Mouse (Mus musculus) embryonic facial prominence, embryonic 12.5 days (tissue): ENCODE data around the gene Heatr6. TPM values are rescaled to one million over a fixed set of nuclear protein-coding genes. Genes with fewer than 3 reads are reported as not detected.
A peak's percentile ranks its signal among the peaks of the same experiment; 100 is the strongest.

Experiments used
- ATAC-seq: fragments of 200-750 bp; cut with Nextera tagmentation; 2 replicates; pipeline ENCODE4 v1.8.0; 2017; ENCODE audit not compliant: insufficient number of reproducible peaks, insufficient read depth, low FRiP score, low TSS enrichment
- H3K27ac ChIP-seq: fragments of 300-500 bp; sonication (generic); 2 replicates; pipeline ENCODE4 v1.5.1; 2016; ENCODE audit warnings: mild to moderate bottlenecking
- H3K27me3 ChIP-seq: fragments of 300-500 bp; sonication (generic); 2 replicates; pipeline ENCODE4 v1.6.1; 2016; ENCODE audit warnings: mild to moderate bottlenecking, moderate library complexity
- H3K36me3 ChIP-seq: fragments of 300-500 bp; sonication (generic); 2 replicates; pipeline ENCODE4 v1.6.1; 2016; ENCODE audit warnings: mild to moderate bottlenecking
- H3K4me1 ChIP-seq: fragments of 300-500 bp; sonication (generic); 2 replicates; pipeline ENCODE4 v1.6.1; 2016
- H3K4me2 ChIP-seq: fragments of 300-500 bp; sonication (generic); replicated peaks from 2 replicates; pipeline ENCODE4 v1.6.1; 2016; ENCODE audit warnings: mild to moderate bottlenecking, moderate library complexity
- H3K4me3 ChIP-seq: fragments of 300-500 bp; sonication (generic); 2 replicates; pipeline ENCODE4 v1.5.1; 2016; ENCODE audit warnings: mild to moderate bottlenecking
- H3K9ac ChIP-seq: fragments of 300-500 bp; sonication (generic); 2 replicates; pipeline ENCODE4 v1.6.1; 2016; ENCODE audit warnings: mild to moderate bottlenecking, moderate library complexity
- H3K9me3 ChIP-seq: fragments of 300-500 bp; sonication (generic); 2 replicates; pipeline ENCODE4 v1.6.1; 2016; ENCODE audit warnings: mild to moderate bottlenecking, moderate library complexity
- WGBS: fragments of 180-500 bp; shearing (Covaris S2); methylation state at CpG from one replicate; pipeline ENCODE4 v1.1.7; 2016; 5-methylcytosine and 5-hydroxymethylcytosine counted together
- polyA plus RNA-seq: library from polyadenylated mRNA; unstranded; fragments of >200 nt; fragmentation: Nextera tagmentation; extraction: Ambion mirVana; gene quantifications from 2 replicates; pipeline ENCODE4 v1.2.1, GENCODE M21; 2016

Heatr6 gene
- polyA plus RNA-seq, result 30.4 and 31.2 TPM in 2 replicates

GRCm38 (mm10) chr11:83753581-83754181 lies at the start of gene Heatr6:
Gene Heatr6 (plus strand): TSS chr11:83753696.
- H3K4me2 ChIP-seq, result peak within 1 kb of the TSS; percentile 71
- peak; percentile 87 for ATAC-seq
- H3K9me3 ChIP-seq, result no peaks in the 10 kb centered on the region
- peaks cover 10% of the 10 kb centered on the region; the same call in 1 of the 2 replicates for H3K4me1 ChIP-seq
- H3K27ac ChIP-seq, result peak within 1 kb of the TSS; percentile 81
- peak within 1 kb of the TSS; percentile 62 for H3K9ac ChIP-seq
- WGBS, result under 1% methylated on average over 47 of the region's 47 CpGs
- peaks cover 9% of the 10 kb centered on the region for H3K27me3 ChIP-seq
- peak within 1 kb of the TSS; percentile 65 for H3K4me3 ChIP-seq
- peaks cover 23% of the 10 kb centered on the region for H3K36me3 ChIP-seq

GRCm38 (mm10) chr11:83703705-83704104 lies 49.8 kb upstream of the Heatr6 start, which contains the start of gene Wfdc17:
Gene Wfdc17 (plus strand): TSS chr11:83703991.
- H3K4me1 ChIP-seq, result no peaks in the 10 kb centered on the region
- no peaks in the 10 kb centered on the region for H3K9me3 ChIP-seq
- no peaks in the 10 kb centered on the region for H3K36me3 ChIP-seq
- no peak within 1 kb of the TSS for H3K4me3 ChIP-seq
- ATAC-seq, result no peak
- no peaks in the 10 kb centered on the region for H3K27me3 ChIP-seq
- WGBS, result 48% methylated on average over 1 of the region's 1 CpGs
- H3K9ac ChIP-seq, result no peak within 1 kb of the TSS
- H3K27ac ChIP-seq, result no peak within 1 kb of the TSS
- H3K4me2 ChIP-seq, result no peak within 1 kb of the TSS

- ATAC-seq, result no peak
- no peaks in the 10 kb centered on the region for H3K27me3 ChIP-seq
- WGBS, result 68% methylated on average over 4 of the region's 4 CpGs
Measured at GRCm38 (mm10) chr11:83708715-83709114, 44.8 kb upstream of the Heatr6 start, which contains the start of gene Wfdc18. Gene Wfdc18 (plus strand): TSS chr11:83709015.

GRCm38 (mm10) chr11:83709683-83710082 lies 43.8 kb upstream of the Heatr6 start:
- Histone ChIP-seq H3K36me3 (no peaks in the 10 kb centered on the region), H3K9ac (no peak overlapping the region), H3K4me3 (no peak overlapping the region), H3K4me1 (no peaks in the 10 kb centered on the region), H3K27ac (no peak overlapping the region), H3K9me3 (no peaks in the 10 kb centered on the region), H3K27me3 (no peaks in the 10 kb centered on the region), H3K4me2 (no peak overlapping the region)
- WGBS, result 88% methylated on average over 5 of the region's 5 CpGs
- no peak for ATAC-seq

More at GRCm38 (mm10) chr11:83708715-83709114, 44.8 kb upstream of the Heatr6 start, which contains the start of gene Wfdc18:
- Histone ChIP-seq H3K27ac (no peak within 1 kb of the TSS), H3K9ac (no peak within 1 kb of the TSS), H3K36me3 (no peaks in the 10 kb centered on the region), H3K4me3 (no peak within 1 kb of the TSS), H3K4me1 (no peaks in the 10 kb centered on the region), H3K4me2 (no peak within 1 kb of the TSS), H3K9me3 (no peaks in the 10 kb centered on the region)

GRCm38 (mm10) chr11:83712671-83713070 lies 40.8 kb upstream of the Heatr6 start:
- H3K27ac ChIP-seq, result no peak overlapping the region
- ATAC-seq, result no peak
- H3K36me3 ChIP-seq, result no peaks in the 10 kb centered on the region
- no peaks in the 10 kb centered on the region for H3K9me3 ChIP-seq
- H3K27me3 ChIP-seq, result no peaks in the 10 kb centered on the region
- H3K4me1 ChIP-seq, result no peaks in the 10 kb centered on the region
- H3K4me3 ChIP-seq, result no peak overlapping the region
- no peak overlapping the region for H3K4me2 ChIP-seq
- 76% methylated on average over 1 of the region's 1 CpGs for whole genome bisulfite sequencing
- no peak overlapping the region for H3K9ac ChIP-seq

GRCm38 (mm10) chr11:83713925-83714324 lies 39.6 kb upstream of the Heatr6 start:
- no peak overlapping the region for H3K4me3 ChIP-seq
- 84% methylated on average over 2 of the region's 2 CpGs for WGBS
- H3K4me2 ChIP-seq, result no peak overlapping the region
- H3K4me1 ChIP-seq, result no peaks in the 10 kb centered on the region
- H3K27ac ChIP-seq, result no peak overlapping the region
- H3K9ac ChIP-seq, result no peak overlapping the region
- H3K9me3 ChIP-seq, result no peaks in the 10 kb centered on the region
- no peak for ATAC-seq
- H3K36me3 ChIP-seq, result no peaks in the 10 kb centered on the region
- no peaks in the 10 kb centered on the region for H3K27me3 ChIP-seq

- Histone ChIP-seq H3K9me3 (no peaks in the 10 kb centered on the region), H3K4me2 (no peak overlapping the region), H3K36me3 (no peaks in the 10 kb centered on the region), H3K9ac (no peak overlapping the region), H3K4me3 (no peak overlapping the region), H3K27ac (no peak overlapping the region), H3K4me1 (no peaks in the 10 kb centered on the region), H3K27me3 (no peaks in the 10 kb centered on the region)
- ATAC-seq, result no peak
- 86% methylated on average over 6 of the region's 6 CpGs for WGBS
Measured at GRCm38 (mm10) chr11:83717042-83717665, 36.3 kb upstream of the Heatr6 start.

GRCm38 (mm10) chr11:83720766-83721165 lies 32.7 kb upstream of the Heatr6 start:
- Histone ChIP-seq H3K4me1 (no peaks in the 10 kb centered on the region), H3K27me3 (no peaks in the 10 kb centered on the region), H3K36me3 (no peaks in the 10 kb centered on the region), H3K4me3 (no peak overlapping the region), H3K4me2 (no peak overlapping the region), H3K27ac (no peak overlapping the region), H3K9me3 (no peaks in the 10 kb centered on the region), H3K9ac (no peak overlapping the region)
- ATAC-seq, result no peak

- Histone ChIP-seq H3K27me3 (no peaks in the 10 kb centered on the region), H3K36me3 (no peaks in the 10 kb centered on the region), H3K4me1 (no peaks in the 10 kb centered on the region), H3K4me3 (no peak overlapping the region), H3K9ac (no peak overlapping the region), H3K9me3 (no peaks in the 10 kb centered on the region), H3K27ac (no peak overlapping the region), H3K4me2 (no peak overlapping the region)
- WGBS, result 62% methylated on average over 3 of the region's 3 CpGs
- no peak for ATAC-seq
Measured at GRCm38 (mm10) chr11:83728757-83729432, 24.6 kb upstream of the Heatr6 start.

- H3K4me2 ChIP-seq, result no peak overlapping the region
- no peaks in the 10 kb centered on the region for H3K9me3 ChIP-seq
- no peak for ATAC-seq
- no peaks in the 10 kb centered on the region for H3K4me1 ChIP-seq
- H3K36me3 ChIP-seq, result no peaks in the 10 kb centered on the region
- 81% methylated on average over 1 of the region's 1 CpGs for WGBS
- H3K4me3 ChIP-seq, result no peak overlapping the region
- H3K27me3 ChIP-seq, result no peaks in the 10 kb centered on the region
- no peak overlapping the region for H3K27ac ChIP-seq
- H3K9ac ChIP-seq, result no peak overlapping the region
Measured at GRCm38 (mm10) chr11:83731116-83731515, 22.4 kb upstream of the Heatr6 start.

GRCm38 (mm10) chr11:83733071-83733640 lies 20.3 kb upstream of the Heatr6 start:
- no peak for ATAC-seq
- H3K4me1 ChIP-seq, result no peaks in the 10 kb centered on the region
- no peaks in the 10 kb centered on the region for H3K9me3 ChIP-seq
- WGBS, result 77% methylated on average over 5 of the region's 5 CpGs
- H3K36me3 ChIP-seq, result no peaks in the 10 kb centered on the region
- no peak overlapping the region for H3K27ac ChIP-seq
- no peak overlapping the region for H3K4me2 ChIP-seq
- no peak overlapping the region for H3K4me3 ChIP-seq
- no peak overlapping the region for H3K9ac ChIP-seq
- H3K27me3 ChIP-seq, result no peaks in the 10 kb centered on the region
